Mouse (Mus musculus) c-Kit-negative CD71-positive TER-119-positive erythroid progenitor cells, embryonic 14.5 days (primary cell): ENCODE results near the gene Ipo5.

Source experiments
- DNase-seq: peaks from one replicate; pipeline ENCODE4 v3.0.0-alpha.2; 2013; ENCODE audit warnings: low read depth, low spot score

Gene Ipo5

GRCm38 (mm10) chr14:120910733-120911324 is at the start of gene Ipo5:
Gene Ipo5, plus strand, starts transcription at chr14:120911224.
- peak; percentile 89 for DNase-seq

GRCm38 (mm10) chr14:120863205-120863604 is 47.8 kb upstream of the Ipo5 start:
- DNase-seq: no peak

DNA sequence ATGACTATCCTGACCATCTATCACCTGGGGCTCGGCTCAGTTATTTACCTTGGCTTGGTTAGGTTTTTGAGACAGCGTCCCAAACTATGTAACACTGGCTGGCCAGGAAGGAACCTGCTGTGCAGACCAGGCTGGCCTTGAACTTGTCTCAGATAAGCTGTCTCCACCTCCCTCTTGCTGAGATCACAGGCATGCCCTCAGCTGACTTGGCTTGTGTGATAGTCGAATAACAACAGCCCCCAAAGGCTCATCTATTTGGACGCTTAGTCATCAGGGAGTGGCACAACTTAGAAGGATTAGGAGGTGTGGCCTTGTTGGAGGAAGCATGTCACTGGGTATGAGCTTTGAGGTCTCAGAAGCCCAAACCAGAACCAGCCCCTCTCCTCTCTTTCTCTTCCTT is 46.1 kb upstream of the Ipo5 start:
- no peak for DNase-seq

GRCm38 (mm10) chr14:120866573-120866972 is 44.5 kb upstream of the Ipo5 start:
- no peak for DNase-seq

- no peak for DNase-seq
Observed at GRCm38 (mm10) chr14:120867121-120867520, 43.9 kb upstream of the Ipo5 start.

- DNase-seq: no peak
Observed at GRCm38 (mm10) chr14:120868494-120868893, 42.5 kb upstream of the Ipo5 start.

DNA sequence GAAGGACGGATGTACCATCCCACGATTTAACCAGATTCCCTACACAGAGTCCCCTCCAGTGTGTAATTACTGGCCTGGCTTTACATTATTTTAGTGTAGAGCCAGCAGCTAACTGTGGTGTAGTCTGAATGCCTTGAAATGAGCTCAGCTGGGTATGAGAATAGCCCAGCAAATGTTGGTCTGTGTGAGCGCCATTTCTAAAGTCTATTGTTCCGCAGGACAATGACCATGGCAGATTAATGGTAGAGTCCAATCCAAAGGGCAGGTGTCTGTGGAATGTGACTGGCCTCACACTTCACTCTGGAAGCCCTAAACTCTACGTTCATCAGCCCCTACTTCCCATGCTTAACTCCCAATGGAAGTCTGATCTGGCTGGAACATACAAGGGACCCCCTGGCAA is 40.3 kb upstream of the Ipo5 start:
- no peak for DNase-seq

GRCm38 (mm10) chr14:120874397-120874796 is 36.6 kb upstream of the Ipo5 start:
- DNase-seq: no peak

DNA sequence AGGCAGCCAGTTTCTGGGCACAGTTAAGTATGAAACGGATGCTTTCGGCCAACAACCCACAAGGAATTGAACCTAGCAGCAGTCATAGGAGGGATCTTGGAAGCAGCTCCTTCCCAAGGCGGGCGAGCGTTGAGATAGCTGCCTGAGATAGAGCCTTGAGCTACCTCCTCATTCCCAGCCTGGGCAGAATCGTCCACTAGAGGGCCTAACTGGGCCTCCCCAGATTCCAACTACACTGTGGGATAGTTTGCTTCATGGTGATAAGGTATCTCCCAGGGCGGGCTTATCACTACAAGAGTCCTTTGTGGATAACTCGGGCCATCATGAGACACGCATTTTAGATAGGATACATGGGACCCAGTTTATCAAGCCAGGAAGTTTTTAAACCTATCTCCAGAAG is 35.9 kb upstream of the Ipo5 start:
- DNase-seq: no peak

- no peak for DNase-seq
Observed at GRCm38 (mm10) chr14:120875811-120876388, 35.1 kb upstream of the Ipo5 start.

GRCm38 (mm10) chr14:120877147-120877546 is 33.9 kb upstream of the Ipo5 start:
- DNase-seq: no peak

DNA sequence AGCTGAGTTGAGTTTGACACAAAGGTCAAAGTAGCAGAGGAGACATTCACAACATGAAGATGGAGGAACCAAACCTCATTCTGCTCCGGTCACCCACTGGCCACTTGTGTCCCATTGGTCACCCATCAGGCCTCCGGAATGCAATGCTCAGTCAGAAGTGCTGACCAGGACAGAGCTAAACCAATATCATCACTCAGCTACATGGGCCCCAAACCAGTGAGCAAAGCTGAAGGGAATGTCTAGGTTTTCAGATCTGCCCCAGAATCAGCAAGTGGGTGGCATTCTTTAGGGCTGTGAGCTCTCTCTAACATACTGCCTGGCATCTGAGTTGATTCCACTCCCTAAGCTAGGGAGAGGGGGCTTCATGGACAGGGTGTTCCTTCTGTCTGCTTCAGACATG is 32.0 kb upstream of the Ipo5 start:
- DNase-seq: no peak

GRCm38 (mm10) chr14:120880601-120881000 is 30.4 kb upstream of the Ipo5 start:
- no peak for DNase-seq

- DNase-seq: no peak
Observed at GRCm38 (mm10) chr14:120881054-120881453, 30.0 kb upstream of the Ipo5 start.

DNA sequence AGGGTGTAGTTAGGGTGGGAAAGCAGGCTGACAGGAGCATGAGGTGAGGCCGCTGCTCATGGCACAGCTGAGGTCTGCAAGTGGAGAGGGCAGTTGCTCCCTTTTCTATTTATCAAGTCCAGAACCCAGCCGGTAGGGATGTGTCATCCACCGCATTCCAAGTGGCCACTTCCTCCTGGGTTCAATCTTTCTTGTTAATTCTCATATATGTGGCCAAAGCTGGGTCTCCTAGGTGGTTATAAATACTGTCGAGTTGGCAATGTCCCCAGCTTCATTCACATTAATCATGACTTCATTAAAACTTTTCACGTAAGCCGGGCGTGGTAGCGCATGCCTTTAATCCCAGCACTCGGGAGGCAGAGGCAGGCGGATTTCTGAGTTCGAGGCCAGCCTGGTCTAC is 22.3 kb upstream of the Ipo5 start:
- no peak for DNase-seq

- DNase-seq: no peak
Observed at GRCm38 (mm10) chr14:120892369-120892768, 18.7 kb upstream of the Ipo5 start.

GRCm38 (mm10) chr14:120896613-120897012 is 14.4 kb upstream of the Ipo5 start:
- no peak for DNase-seq

DNA sequence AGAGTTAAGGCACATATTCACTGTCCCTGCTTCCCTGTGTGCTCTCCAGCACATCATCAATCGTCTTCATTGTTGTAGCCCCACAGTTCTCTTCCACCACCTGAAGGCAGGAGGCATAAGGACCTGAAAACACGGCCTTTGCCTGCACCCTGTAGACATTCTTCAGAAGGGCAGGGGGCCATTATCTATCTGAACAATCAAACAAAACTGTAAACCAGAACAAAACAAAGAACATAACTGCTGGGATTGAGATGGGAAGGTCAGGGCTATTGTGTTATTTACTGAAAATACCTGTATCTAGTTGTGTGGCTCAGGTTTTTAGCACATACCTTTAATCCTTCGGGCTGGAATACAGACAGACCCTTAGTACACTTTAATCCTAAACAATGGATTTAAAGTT is 12.1 kb upstream of the Ipo5 start:
- DNase-seq: no peak

DNA sequence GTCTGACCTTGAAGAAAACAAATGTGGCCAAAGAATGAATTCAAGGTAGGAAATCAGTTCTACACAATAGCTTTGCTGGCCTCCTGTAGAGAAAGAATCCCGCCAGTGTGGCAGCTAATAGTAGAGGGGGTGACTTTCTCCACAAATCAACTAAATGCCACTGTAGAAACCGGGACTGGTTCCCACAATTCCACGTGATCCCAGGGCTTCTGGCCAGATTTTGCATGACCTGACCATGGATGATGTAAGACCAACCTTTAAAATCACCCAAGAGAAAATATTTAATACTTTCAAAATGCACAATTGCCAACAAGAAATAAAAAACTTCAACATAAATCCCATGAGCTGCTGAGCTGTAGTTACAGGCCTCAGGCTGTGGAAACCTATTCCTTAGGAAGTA is 1.6 kb upstream of the Ipo5 start:
- DNase-seq: no peak

DNA sequence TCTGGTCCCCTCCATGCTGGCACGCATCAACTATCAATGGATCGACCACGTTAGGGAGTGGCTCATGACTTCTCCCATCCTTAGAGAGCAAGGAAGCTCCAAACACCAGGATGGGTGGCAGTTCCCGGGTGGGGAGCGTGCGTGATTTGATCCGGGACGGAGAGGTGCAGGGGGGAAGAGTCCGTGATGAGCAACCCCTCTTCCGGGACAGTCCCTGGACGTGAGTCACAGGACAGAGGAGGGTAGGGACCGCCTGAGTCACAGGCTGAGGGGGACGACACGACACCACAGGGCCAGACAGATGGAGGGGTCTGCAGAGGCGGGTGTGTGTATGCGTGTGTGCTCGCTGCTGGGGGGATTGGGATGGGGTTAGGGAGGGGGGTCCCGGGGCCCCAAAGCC is 704 bp upstream of the Ipo5 start:
- DNase-seq: peak; percentile 22

DNA sequence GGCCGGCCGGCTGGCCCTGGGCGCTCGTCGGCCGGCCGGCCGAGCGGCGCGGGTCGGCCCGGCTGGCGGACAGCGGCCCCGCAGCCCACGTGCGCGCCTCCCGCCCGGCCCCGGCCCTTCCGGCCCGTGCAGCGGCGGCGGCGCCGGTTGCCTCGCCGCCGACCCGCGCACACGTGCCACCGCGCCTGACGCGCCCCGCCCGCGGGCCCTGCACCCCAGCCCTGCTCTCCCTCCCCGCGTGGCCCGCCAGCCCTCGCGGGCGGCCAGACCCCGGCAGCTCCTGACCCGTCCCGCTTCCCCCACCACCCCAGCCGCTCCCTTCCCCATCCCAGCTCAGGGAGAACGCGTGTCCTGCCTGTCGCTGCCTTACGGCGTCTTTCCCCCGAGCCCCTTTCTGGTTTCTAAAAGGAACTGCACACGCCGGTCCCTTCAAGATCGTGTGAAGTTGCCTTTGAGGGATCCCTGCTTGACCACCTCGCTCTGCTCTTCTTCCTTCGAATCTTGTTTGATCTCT is 421 bp downstream of the Ipo5 start:
- DNase-seq: peak; percentile 22

DNA sequence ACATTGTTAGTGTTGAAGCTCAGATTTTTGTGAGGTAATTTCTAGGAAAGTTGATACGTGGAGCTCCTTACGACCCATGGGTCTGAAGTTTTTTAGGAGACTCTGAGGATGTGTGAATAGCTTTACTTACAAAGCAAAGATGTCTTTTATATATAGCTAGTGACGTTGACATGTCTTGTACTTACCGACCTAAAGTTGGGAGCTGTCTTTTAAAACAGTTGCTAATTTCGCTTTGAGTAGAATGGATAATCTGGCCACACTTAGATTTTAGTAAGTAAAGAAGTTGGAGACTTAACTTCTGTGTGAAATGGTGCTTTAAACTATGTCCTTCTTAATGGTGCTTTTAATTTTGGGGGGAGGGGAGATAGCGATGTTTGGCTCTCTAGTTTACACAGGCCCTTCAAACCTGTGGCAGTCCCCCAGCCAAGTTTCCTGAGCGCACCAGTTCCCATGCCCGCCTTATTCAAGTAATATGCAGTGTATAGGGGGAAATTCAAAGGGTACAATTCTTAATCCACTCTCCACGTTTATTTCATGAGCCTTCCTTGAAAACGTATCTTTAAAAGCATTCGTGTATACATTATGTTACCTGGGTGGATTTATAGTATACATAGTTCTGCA is 1.2 kb downstream of the Ipo5 start:
- no peak for DNase-seq

GRCm38 (mm10) chr14:120912916-120913315 is 1.9 kb downstream of the Ipo5 start:
- DNase-seq: no peak
